Mouse (Mus musculus): ENCODE measurements around the gene Omp. TPM values are rescaled to one million over a fixed set of nuclear protein-coding genes. Genes with fewer than 3 reads are reported as not detected.
"Not testable (repeated sequence)": the region's sequence is repeated elsewhere in the genome, so short reads cannot be mapped to it uniquely, and the experiment has no call there.

The Omp gene
- total and polyA plus RNA-seq, 2 experiments from 2014 or later: 0.47 to 0.49 TPM

DNA sequence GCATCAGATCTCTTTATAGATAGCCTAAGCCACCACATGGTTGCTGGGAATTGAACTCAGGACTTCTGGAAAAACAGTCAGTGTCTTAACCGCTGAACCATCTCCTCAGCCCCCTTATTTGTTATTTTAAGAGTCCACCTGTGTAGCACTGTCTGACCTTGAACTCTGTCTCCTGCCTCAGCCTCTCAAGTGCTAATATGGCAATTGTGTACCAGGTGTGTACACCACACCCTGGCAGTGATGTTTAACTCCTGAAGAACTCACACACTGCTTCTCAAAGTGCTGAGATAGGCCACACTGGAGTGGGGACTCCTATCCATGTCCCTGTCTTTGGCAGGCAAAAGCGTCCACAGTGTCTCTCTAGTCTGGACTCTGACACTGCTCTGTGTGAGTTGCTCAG lies 43.4 kb upstream of the Omp start:
- Histone ChIP-seq H3K9me3 (ENCODE audit: low read length) (no peaks in the 10 kb centered on the region), H3K36me3 (ENCODE audit: insufficient read depth, low read length) (no peaks in the 10 kb centered on the region), H3K27ac (no peak overlapping the region), H3K4me2 (ENCODE audit: low read depth, low read length) (no peak overlapping the region), H3K4me3 (ENCODE audit: low read length) (no peak overlapping the region), H3K27me3 (ENCODE audit: insufficient read depth, low read length) (peaks cover 9% of the 10 kb centered on the region), H3K4me1 (ENCODE audit: insufficient read depth, low read length) (no peaks in the 10 kb centered on the region), H3K9ac (replicated peaks; ENCODE audit: low read length) (no peak overlapping the region)
- TF ChIP-seq CTCF (IDR thresholded peaks at IDR 0.05; ENCODE audit: low read depth): no peak
- DNase-seq (ENCODE audit: low spot score) (no peak), ATAC-seq (no peak)
- 93% methylated on average over 2 of the region's 2 CpGs for WGBS

DNA sequence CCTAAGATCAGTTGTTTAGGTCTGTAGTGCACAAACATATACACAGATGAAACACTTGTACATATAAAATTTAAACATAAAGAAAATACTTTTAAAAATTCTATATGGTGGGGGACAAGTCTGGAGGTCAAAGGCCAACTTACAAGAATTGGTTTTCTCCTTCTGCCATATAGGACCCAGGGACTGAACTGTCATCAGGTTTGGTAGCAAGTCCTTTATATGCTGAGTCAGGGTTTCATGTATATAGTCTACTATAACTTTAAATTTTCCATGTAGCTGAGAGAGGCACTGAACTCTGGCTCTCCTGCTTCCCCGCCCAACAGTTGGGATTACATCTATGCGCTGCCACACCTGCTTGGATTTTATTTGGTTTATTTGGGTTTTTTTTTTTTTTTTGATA lies 42.9 kb upstream of the Omp start:
- Histone ChIP-seq H3K27me3 (ENCODE audit: insufficient read depth, low read length) (peaks cover 9% of the 10 kb centered on the region), H3K9ac (replicated peaks; ENCODE audit: low read length) (no peak overlapping the region), H3K27ac (no peak overlapping the region), H3K9me3 (ENCODE audit: low read length) (no peaks in the 10 kb centered on the region), H3K4me3 (ENCODE audit: low read length) (no peak overlapping the region), H3K36me3 (ENCODE audit: insufficient read depth, low read length) (no peaks in the 10 kb centered on the region), H3K4me1 (ENCODE audit: insufficient read depth, low read length) (no peaks in the 10 kb centered on the region), H3K4me2 (ENCODE audit: low read depth, low read length) (no peak overlapping the region)
- no peak for TF ChIP-seq CTCF (IDR thresholded peaks at IDR 0.05; ENCODE audit: low read depth)
- DNase-seq (ENCODE audit: low spot score): no peak
- WGBS: 88% methylated on average over 2 of the region's 2 CpGs
- ATAC-seq: no peak

DNA sequence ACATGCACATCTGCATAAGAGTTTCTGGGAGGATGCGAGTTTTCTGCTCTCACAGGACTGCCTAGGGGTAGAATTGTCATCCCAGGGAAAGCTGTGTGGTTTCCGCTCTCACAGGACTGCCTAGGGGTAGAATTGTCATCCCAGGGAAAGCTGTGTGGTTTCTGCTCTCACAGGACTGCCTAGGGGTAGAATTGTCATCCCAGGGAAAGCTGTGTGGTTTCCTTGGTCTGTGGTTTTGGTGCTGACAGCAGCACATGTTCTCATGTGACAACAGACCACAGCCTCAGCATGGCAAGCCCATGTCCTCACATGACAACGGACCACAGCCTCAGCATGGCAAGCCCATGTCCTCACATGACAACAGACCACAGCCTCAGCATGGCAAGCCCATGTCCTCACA lies 42.0 kb upstream of the Omp start:
- H3K27me3 ChIP-seq (ENCODE audit: insufficient read depth, low read length); H3K9ac ChIP-seq (replicated peaks; ENCODE audit: low read length); H3K4me3 ChIP-seq (ENCODE audit: low read length); ATAC-seq; DNase-seq (ENCODE audit: low spot score); H3K36me3 ChIP-seq (ENCODE audit: insufficient read depth, low read length); H3K4me2 ChIP-seq (ENCODE audit: low read depth, low read length); H3K9me3 ChIP-seq (ENCODE audit: low read length); H3K4me1 ChIP-seq (ENCODE audit: insufficient read depth, low read length): not testable (repeated sequence)
- 66% methylated on average over 3 of the region's 3 CpGs for WGBS
- H3K27ac ChIP-seq: peak overlapping the region; percentile 66; the same call in 1 of the 2 replicates

DNA sequence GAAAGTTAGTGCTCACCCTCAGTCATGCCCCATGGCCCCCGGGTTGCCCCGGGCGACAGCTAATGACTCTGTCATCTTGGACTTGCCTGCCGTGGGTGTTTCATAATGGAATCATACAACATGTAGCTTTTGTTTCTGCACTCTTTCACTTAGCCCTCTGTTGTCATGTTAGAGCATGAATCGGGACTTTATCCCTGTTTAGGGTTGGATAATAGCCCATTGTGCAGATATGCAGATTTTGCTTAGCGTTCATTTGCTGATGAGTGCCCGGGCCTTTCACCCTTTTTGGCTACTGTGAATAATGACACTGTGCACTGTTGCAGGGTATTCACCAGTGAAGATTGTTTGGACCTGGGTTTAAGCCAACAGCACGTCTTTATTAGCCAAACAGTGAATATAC lies 41.3 kb upstream of the Omp start:
- peak overlapping the region; percentile 66; the same call in 1 of the 2 replicates for H3K27ac ChIP-seq
- no peaks in the 10 kb centered on the region for H3K27me3 ChIP-seq (ENCODE audit: insufficient read depth, low read length)
- peak; percentile 62 for DNase-seq (ENCODE audit: low spot score)
- no peak overlapping the region for H3K4me3 ChIP-seq (ENCODE audit: low read length)
- no peak for TF ChIP-seq CTCF (IDR thresholded peaks at IDR 0.05; ENCODE audit: low read depth)
- no peaks in the 10 kb centered on the region for H3K4me1 ChIP-seq (ENCODE audit: insufficient read depth, low read length)
- WGBS: 19% methylated on average over 8 of the region's 8 CpGs
- no peak overlapping the region for H3K4me2 ChIP-seq (ENCODE audit: low read depth, low read length)
- no peaks in the 10 kb centered on the region for H3K36me3 ChIP-seq (ENCODE audit: insufficient read depth, low read length)
- peak; percentile 88 for ATAC-seq
- no peaks in the 10 kb centered on the region for H3K9me3 ChIP-seq (ENCODE audit: low read length)
- H3K9ac ChIP-seq (replicated peaks; ENCODE audit: low read length): no peak overlapping the region

DNA sequence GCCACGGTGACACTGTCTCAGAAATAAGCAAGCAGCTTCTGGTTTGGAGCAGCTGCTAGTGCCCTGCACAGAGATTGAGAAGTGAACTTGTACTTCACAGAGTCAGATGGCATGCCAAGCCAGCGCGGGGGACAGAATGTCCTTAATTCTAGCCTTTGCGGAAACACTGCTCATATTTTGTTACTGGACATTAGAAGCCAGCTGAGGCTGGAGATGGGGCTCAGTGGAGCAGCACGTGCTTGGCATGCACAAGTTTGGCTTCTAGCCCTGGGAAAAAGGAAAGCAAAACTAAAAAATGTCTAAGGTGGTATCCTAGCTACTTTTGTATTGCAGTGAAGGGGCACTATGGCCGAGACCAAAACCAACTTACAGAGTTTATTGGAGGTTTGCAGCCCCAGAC lies 40.0 kb upstream of the Omp start:
- ATAC-seq (peak; percentile 87), DNase-seq (ENCODE audit: low spot score) (peak; percentile 71)
- H3K4me1 ChIP-seq (ENCODE audit: insufficient read depth, low read length): no peaks in the 10 kb centered on the region
- peak overlapping the region; percentile 65 for H3K27ac ChIP-seq
- 24% methylated on average over 6 of the region's 6 CpGs for WGBS
- no peaks in the 10 kb centered on the region for H3K36me3 ChIP-seq (ENCODE audit: insufficient read depth, low read length)
- TF ChIP-seq CTCF (IDR thresholded peaks at IDR 0.05; ENCODE audit: low read depth): no peak
- H3K4me3 ChIP-seq (ENCODE audit: low read length): no peak overlapping the region
- H3K9ac ChIP-seq (replicated peaks; ENCODE audit: low read length): no peak overlapping the region
- H3K4me2 ChIP-seq (ENCODE audit: low read depth, low read length): 0 out of 2 replicates have a peak overlapping the region, but pooled peaks have one; percentile 18
- H3K9me3 ChIP-seq (ENCODE audit: low read length): no peaks in the 10 kb centered on the region
- H3K27me3 ChIP-seq (ENCODE audit: insufficient read depth, low read length): no peaks in the 10 kb centered on the region

DNA sequence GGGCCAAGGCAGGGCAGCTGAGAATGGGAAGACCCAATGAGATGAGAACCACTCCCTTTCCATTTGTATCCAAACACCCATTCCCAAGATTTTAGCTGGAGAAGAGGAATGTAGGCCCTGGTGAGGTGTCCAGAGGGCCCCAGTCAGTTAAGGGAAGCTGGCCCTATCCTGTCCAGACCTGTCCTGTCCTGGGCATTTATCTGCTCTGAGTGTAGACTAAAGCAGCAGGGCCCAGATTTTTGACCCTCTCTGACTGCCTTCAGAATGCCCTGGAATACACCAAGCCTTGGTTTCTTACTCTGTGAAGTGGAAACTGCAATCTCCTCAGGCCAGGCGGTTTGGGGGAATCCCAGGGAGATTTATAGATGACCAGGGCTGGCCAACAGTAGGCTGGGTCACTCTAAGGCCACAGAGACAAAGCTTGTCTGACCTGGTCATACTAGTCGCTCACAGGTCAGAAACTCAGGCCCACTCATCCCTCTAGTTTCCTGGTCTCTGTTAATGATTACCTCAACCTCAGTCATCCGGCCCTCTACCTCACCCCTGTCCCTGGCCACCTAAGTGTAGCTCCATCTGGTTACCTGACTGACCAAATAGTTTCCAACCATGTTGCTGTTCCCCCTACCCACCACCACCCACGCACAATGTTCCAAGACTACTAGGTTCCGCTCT lies 33.4 kb upstream of the Omp start:
- DNase-seq (ENCODE audit: low spot score) (no peak), ATAC-seq (peak; percentile 28)
- Histone ChIP-seq H3K4me3 (ENCODE audit: low read length) (peak overlapping the region; percentile 88), H3K27ac (peak overlapping the region; percentile 58; the same call in 1 of the 2 replicates), H3K9ac (replicated peaks; ENCODE audit: low read length) (peak overlapping the region; percentile 79; the same call in 1 of the 2 replicates), H3K36me3 (ENCODE audit: insufficient read depth, low read length) (no peaks in the 10 kb centered on the region), H3K9me3 (ENCODE audit: low read length) (no peaks in the 10 kb centered on the region), H3K4me1 (ENCODE audit: insufficient read depth, low read length) (peaks cover 14% of the 10 kb centered on the region), H3K27me3 (ENCODE audit: insufficient read depth, low read length) (no peaks in the 10 kb centered on the region), H3K4me2 (ENCODE audit: low read depth, low read length) (peak overlapping the region; percentile 87)
- 94% methylated on average over 5 of the region's 5 CpGs for WGBS
- no peak for TF ChIP-seq CTCF (IDR thresholded peaks at IDR 0.05; ENCODE audit: low read depth)

DNA sequence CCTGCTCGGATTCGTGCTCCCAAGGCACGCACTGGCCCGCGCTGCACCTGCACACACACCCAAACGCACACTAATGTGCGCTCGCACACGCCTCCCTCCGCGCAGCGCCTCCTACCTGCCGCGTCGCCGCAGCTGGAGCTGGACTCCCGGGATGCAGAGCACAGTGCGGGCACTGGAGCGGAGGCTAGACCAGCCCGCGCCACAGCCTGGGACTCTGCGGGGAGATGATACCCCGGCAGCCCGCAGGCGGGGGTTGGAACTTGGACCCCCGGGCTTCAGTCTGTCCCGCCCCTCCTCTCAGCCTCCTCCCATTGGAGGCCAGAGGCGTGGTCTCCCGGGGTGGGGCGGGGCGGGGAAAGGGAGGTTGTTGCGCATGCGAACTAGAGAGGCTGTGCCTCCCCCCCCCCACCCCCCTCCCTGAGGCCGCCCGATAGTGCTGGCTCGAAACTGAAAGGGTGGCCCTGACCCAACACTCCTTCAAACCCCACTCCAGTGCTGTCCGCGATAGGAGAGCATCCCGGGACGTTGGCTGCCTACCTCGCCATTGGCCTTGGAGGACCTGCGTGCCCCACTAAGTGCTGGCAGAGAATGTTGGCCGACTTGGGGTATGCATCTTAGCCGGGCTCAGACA lies 32.7 kb upstream of the Omp start, which contains the start of gene Capn5:
Capn5 (minus strand) TSS at position 346 of the 631 bp plus-strand sequence.
- peak within 1 kb of the TSS; percentile 58; the same call in 1 of the 2 replicates for H3K27ac ChIP-seq
- H3K27me3 ChIP-seq (ENCODE audit: insufficient read depth, low read length): no peaks in the 10 kb centered on the region
- H3K4me1 ChIP-seq (ENCODE audit: insufficient read depth, low read length): peaks cover 14% of the 10 kb centered on the region
- TF ChIP-seq CTCF (IDR thresholded peaks at IDR 0.05; ENCODE audit: low read depth): peak; percentile 71
- peak within 1 kb of the TSS; percentile 88 for H3K4me3 ChIP-seq (ENCODE audit: low read length)
- DNase-seq (ENCODE audit: low spot score) (peak; percentile 85), ATAC-seq (peak; percentile 92)
- no peaks in the 10 kb centered on the region for H3K36me3 ChIP-seq (ENCODE audit: insufficient read depth, low read length)
- WGBS: under 1% methylated on average over 39 of the region's 44 CpGs
- peak within 1 kb of the TSS; percentile 87 for H3K4me2 ChIP-seq (ENCODE audit: low read depth, low read length)
- peak within 1 kb of the TSS; percentile 79 for H3K9ac ChIP-seq (replicated peaks; ENCODE audit: low read length)
- no peaks in the 10 kb centered on the region for H3K9me3 ChIP-seq (ENCODE audit: low read length)
